Mouse (Mus musculus): ENCODE data around the gene Fam207a. TPM values are rescaled to one million over a fixed set of nuclear protein-coding genes. Genes with fewer than 3 reads are reported as not detected.

Gene Fam207a
- polyA plus RNA-seq, 1 experiment = 179 TPM

- TF ChIP-seq GATA1 (IDR thresholded peaks at IDR 0.05; ENCODE audit: low read length) = no peak
Observed at GRCm38 (mm10) chr10:77491585-77491984, 24.0 kb downstream of the Fam207a start.

- TF ChIP-seq GATA1 (IDR thresholded peaks at IDR 0.05; ENCODE audit: low read length) = no peak
Observed at GRCm38 (mm10) chr10:77488168-77488567, 27.4 kb downstream of the Fam207a start.

- TF ChIP-seq GATA1 (IDR thresholded peaks at IDR 0.05; ENCODE audit: low read length) = no peak
Observed at GRCm38 (mm10) chr10:77485786-77486185, 29.8 kb downstream of the Fam207a start.

DNA sequence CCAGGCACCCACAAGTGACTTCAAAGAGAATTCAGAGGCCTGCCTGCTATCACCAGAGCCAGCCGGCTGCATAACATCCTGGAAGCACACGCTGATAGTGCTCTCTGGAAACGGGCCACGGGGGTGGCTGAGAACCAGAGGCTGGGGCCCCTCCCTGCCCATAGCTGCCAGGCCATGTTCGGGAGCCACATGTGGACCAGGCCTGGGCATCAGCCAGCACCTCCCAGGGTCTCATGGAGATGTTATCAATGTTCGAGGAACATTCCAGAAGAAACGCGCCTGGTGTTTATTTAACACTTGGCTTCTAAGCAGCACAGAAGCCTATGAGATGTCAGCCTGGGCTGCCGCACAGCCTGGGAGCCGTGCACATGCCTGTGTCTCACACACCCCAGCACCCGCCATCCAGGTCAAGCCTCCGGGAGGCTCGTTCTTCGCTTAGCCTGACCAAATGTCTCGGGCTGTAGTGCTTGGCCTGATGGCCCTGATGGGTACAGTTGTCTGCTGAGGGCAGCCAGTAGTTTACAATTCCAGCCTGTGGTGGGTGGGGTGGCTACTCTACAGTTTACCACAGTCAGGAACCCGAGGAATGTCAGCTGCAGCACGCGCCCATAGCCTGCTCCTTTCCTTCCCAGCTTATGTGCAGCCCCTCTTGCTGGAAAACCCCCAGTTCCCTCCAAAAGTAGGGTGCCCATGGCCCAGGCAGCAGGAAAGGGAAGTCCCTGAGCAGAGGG lies 31.2 kb downstream of the Fam207a start:
- no peak for TF ChIP-seq GATA1 (IDR thresholded peaks at IDR 0.05; ENCODE audit: low read length)

DNA sequence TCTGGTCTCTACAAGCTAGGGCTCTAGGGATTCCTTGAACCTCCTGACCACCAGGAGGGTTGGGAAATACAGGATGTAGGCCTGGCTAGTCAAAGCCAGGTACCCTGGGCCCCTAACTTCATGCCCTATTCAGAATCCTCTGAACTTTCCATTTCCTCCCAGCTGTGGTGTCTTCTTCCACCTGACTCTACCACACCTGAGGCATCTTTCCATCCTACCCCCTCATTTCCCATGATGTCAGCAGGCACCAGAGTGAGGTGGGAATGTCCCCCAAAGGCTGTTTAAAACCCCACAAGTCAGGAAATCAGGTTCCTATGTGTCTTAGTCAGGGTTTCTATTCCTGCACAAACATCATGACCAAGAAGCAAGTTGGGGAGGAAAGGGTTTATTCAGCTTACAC lies 33.8 kb downstream of the Fam207a start:
- TF ChIP-seq GATA1 (IDR thresholded peaks at IDR 0.05; ENCODE audit: low read length) = no peak

GRCm38 (mm10) chr10:77479972-77480371 lies 35.6 kb downstream of the Fam207a start:
- no peak for TF ChIP-seq GATA1 (IDR thresholded peaks at IDR 0.05; ENCODE audit: low read length)

DNA sequence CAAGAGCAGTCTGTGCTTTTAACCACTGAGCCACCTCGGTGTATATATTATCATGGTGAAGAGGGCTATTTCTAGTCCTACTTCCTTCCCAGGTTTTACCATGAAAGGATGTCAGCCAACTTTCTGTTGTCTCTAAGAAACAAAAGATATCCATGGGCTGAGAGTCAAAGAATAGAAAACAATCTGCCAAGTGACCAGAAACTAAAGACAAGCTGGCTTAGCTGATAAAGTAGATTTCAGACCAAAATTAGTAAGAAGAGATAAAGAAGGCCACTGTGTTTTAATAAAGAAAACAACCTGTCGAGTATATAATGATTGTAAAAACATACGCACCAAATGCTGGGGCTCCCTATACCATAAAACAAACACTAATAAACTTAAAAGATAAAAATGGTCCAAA lies 38.7 kb downstream of the Fam207a start:
- TF ChIP-seq GATA1 (IDR thresholded peaks at IDR 0.05; ENCODE audit: low read length) = no peak

- no peak for TF ChIP-seq GATA1 (IDR thresholded peaks at IDR 0.05; ENCODE audit: low read length)
Observed at GRCm38 (mm10) chr10:77472188-77472587, 43.4 kb downstream of the Fam207a start.

- TF ChIP-seq GATA1 (IDR thresholded peaks at IDR 0.05; ENCODE audit: low read length) = no peak
Observed at GRCm38 (mm10) chr10:77471512-77471911, 44.1 kb downstream of the Fam207a start.

DNA sequence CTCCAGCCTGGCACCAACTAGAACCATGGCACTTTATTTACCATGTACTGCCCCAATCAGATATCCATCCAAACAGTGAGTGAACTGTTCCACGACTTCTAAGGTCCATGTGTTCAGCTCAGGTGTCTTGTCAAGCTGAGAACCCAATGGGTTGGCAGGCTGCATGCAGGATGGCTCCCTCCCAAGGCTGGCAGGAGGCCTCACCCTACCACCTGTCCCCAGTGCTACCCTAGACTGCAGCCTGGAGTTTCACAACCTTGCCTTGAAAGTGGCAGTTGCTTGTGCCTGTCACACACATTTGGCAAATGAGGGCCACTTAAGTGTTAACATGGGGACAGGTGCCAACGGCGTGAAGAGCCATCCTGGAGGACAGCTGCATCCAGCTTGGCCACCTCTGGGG lies 44.8 kb downstream of the Fam207a start:
- no peak for TF ChIP-seq GATA1 (IDR thresholded peaks at IDR 0.05; ENCODE audit: low read length)

DNA sequence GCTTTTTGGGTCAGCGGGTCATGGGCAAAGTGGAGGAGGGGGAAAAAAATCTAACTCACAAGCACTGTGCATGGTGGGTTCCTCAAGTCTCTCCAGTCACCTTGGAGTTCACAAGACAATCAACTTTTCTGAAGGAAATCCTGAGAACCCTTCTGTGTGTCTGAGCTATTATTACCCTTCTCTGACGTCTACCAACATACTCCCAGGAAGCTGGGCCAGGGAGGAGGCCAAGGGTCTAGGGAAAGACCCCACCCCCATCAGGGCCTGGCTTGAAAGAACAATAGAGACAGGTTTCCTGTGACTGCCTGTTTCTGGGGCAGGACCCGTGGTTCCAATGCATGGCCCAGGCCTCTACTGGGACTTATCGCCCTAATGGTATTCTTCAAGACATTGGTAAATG lies 46.9 kb downstream of the Fam207a start:
- TF ChIP-seq GATA1 (IDR thresholded peaks at IDR 0.05; ENCODE audit: low read length) = no peak

DNA sequence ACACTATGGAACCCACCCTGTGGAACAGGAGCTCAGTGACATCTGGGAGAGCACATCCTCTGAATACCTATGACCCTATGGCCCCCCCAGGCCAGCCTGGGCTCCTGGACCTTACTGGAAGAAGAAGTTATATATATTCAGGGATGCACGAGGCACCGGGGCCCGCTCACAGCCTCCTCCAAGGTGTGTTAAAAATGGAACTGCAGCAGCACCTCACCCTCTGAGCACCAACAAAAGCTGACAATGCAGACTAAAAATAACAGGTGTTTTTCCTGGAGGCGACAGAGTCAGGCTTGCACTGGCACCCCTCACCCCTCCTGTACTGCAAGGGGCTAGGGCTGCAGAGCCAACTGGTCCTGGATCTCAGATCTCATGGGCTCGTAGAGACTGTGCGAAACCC lies 48.2 kb downstream of the Fam207a start:
- TF ChIP-seq GATA1 (IDR thresholded peaks at IDR 0.05; ENCODE audit: low read length) = no peak

DNA sequence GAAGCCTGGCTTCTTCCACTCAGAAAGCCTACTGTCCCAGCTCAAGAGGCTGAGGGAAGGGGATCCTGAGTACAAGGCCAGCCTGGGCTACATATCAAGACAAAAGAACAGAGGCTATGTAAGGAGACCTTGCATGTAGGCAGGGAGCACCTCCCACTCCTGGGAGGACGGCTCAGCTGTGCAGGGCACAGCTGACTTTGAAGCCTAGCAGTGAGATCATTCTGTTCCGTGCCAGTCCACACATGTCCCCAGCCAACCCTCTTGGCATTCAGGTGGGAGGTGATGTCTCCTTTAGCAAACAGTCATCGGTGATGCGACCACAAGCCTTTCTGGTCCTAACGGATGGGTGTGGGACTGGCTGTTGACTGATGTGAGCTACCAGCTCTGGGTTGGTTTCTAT lies 49.7 kb downstream of the Fam207a start:
- no peak for TF ChIP-seq GATA1 (IDR thresholded peaks at IDR 0.05; ENCODE audit: low read length)

GRCm38 (mm10) chr10:77464181-77464936 lies 51.2 kb downstream of the Fam207a start:
- TF ChIP-seq GATA1 (IDR thresholded peaks at IDR 0.05; ENCODE audit: low read length) = no peak

DNA sequence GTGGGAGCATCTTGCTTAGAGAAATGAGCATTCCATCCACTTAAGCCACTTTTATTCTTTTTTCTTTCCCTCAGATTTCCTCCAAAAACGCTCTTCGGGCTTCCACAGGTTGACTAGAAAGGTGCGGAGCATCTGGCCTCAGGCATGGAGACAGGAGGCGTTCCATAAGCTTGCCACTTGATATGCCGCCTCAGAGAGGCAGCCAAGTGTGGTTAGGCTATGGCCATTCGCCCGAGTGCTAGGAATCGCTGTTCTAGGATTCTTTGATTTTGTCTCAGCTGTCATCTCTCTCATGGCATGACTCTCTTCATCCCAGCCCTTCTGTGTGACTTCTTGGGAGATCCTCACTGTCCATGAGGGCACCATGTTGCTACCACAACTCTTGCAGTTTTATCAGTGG lies 54.4 kb downstream of the Fam207a start:
- no peak for TF ChIP-seq GATA1 (IDR thresholded peaks at IDR 0.05; ENCODE audit: low read length)

DNA sequence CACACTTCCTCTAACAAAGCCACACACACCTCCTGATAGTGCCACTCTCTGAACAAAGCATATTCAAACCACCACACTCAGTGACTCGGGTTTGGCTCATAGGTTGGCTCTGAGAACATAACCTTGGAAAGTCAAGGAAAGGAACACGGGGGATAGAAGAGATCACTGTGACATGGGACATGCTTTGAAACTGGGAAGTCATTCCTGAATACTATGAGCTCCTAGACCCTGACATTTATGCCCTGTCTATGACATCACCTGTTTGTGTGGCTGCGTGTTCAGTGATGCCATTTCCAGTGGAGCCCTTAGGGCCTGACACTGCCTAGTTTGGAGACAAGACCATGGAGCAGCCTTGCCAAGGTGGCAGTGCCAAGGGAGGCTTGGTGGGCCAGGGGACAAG lies 57.9 kb downstream of the Fam207a start:
- TF ChIP-seq GATA1 (IDR thresholded peaks at IDR 0.05; ENCODE audit: low read length) = no peak

DNA sequence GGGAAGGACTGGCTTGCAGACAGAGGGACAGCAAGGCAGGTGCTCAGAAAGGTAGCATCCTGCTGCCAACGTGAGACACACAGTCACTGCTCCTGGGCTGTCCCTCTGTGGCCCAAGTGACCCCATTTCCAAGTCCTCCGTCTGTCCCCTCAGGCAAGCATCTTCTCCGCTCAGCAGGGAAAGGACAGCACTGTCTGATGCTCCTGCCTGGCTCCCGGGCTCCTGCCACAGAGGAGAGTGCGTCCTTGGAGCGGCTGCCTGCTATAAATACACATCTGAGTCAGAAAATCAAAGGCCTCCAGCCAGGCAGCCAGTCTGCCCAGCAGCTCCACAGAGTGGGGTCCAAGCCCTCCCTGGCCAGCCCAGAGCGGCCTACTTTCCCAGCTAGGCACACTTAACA lies 59.1 kb downstream of the Fam207a start:
- TF ChIP-seq GATA1 (IDR thresholded peaks at IDR 0.05; ENCODE audit: low read length) = no peak

All from G1E-ER4 (cell line).